Comparison of ENCODE assay signal across 8 mouse cellular contexts in the genomic region with DNA sequence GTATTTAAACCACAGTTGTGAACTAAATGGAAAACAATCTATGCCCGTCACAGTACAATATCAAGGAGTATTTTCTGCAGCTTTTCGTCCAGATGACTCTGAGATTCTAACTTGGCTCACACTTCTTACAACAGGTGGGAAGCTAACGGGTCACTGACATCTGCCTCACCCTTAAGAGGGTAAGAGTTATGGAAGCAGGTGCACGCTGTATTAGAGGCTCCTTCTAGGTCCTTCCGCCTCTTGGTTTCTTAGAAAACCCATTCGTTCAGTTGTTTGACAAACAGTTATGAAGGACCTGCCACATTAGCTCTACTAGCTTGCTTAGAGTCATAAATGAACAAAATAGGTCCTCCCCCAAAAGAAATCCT. TPM values are rescaled to one million over a fixed set of nuclear protein-coding genes. Genes with fewer than 3 reads are reported as not detected.
A peak's percentile ranks its signal among the peaks of the same experiment; 100 is the strongest.
DNase-seq lines count a peak whose midpoint lies in the region; ATAC-seq and TF ChIP-seq lines count a peak whose summit lies in the region.

No protein-coding gene starts in this region.

- peaks cover 10% of the 10 kb centered on the region for H3K4me1 ChIP-seq in heart, embryonic 12.5 days (replicated peaks)
- H3K4me1 ChIP-seq in erythroblast, embryonic 14.5 days (ENCODE audit: control insufficient read depth): peaks cover 31% of the 10 kb centered on the region
- H3K4me1 ChIP-seq in liver, embryonic 11.5 days (replicated peaks; ENCODE audit: control insufficient read depth, insufficient read depth, low read length): peaks cover 3% of the 10 kb centered on the region

- no peaks in the 10 kb centered on the region for H3K9me3 ChIP-seq in heart, embryonic 12.5 days (replicated peaks)
- H3K9me3 ChIP-seq in erythroblast, embryonic 14.5 days (ENCODE audit: control insufficient read depth, low read length): no peaks in the 10 kb centered on the region
- no peaks in the 10 kb centered on the region for H3K9me3 ChIP-seq in liver, embryonic 11.5 days (ENCODE audit: control insufficient read depth, low read length)

- no peak for DNase-seq in heart, adult 11 months
- DNase-seq in liver, embryonic 11.5 days (ENCODE audit: low spot score): no peak
- no peak for DNase-seq in frontal cortex, adult 2 months (ENCODE audit: extremely low spot score in 1 of 2, low spot score in 1 of 2)
- no peak for DNase-seq in gastrocnemius, postnatal 10 days
- no peak for DNase-seq in adrenal gland, postnatal 10 days

- H3K79me2 ChIP-seq in C2C12 (ENCODE audit: control insufficient read depth, insufficient read depth): no peaks in the 10 kb centered on the region

- peak overlapping the region; percentile 90; the same call in 1 of the 2 replicates for H3K9ac ChIP-seq in heart, embryonic 12.5 days
- peak overlapping the region; percentile 80 for H3K9ac ChIP-seq in liver, embryonic 11.5 days (ENCODE audit: low read depth, low read length)

- no peaks in the 10 kb centered on the region for H3K36me3 ChIP-seq in heart, embryonic 12.5 days
- H3K36me3 ChIP-seq in C2C12 (ENCODE audit: control insufficient read depth, insufficient read depth): no peaks in the 10 kb centered on the region
- no peaks in the 10 kb centered on the region; the same call in 1 of the 2 replicates for H3K36me3 ChIP-seq in erythroblast, embryonic 14.5 days (ENCODE audit: control insufficient read depth)
- no peaks in the 10 kb centered on the region for H3K36me3 ChIP-seq in liver, embryonic 11.5 days (ENCODE audit: control insufficient read depth, insufficient read depth, low read length)

- no peaks in the 10 kb centered on the region for H3K79me3 ChIP-seq in C2C12 (ENCODE audit: low read depth)

- H3K4me2 ChIP-seq in heart, embryonic 12.5 days: peak overlapping the region; percentile 77
- peak overlapping the region; percentile 87 for H3K4me2 ChIP-seq in liver, embryonic 11.5 days

- 60% methylated on average over 6 of the region's 6 CpGs for WGBS in heart, embryonic 12.5 days
- WGBS in liver, embryonic 11.5 days: 52% methylated on average over 6 of the region's 6 CpGs

- no peak for TF ChIP-seq CTCF in C2C12 (IDR thresholded peaks at IDR 0.05; ENCODE audit: control insufficient read depth, insufficient read depth, insufficient read length)

- H3K27me3 ChIP-seq in heart, embryonic 12.5 days (replicated peaks): no peaks in the 10 kb centered on the region
- H3K27me3 ChIP-seq in C2C12 (ENCODE audit: control insufficient read depth, insufficient read depth, insufficient read length): no peaks in the 10 kb centered on the region
- no peaks in the 10 kb centered on the region for H3K27me3 ChIP-seq in erythroblast, embryonic 14.5 days (ENCODE audit: control insufficient read depth)
- H3K27me3 ChIP-seq in liver, embryonic 11.5 days (replicated peaks; ENCODE audit: control insufficient read depth, insufficient read depth, low read length): no peaks in the 10 kb centered on the region

- no peak overlapping the region for H3K27ac ChIP-seq in heart, embryonic 12.5 days (ENCODE audit: poor library complexity, severe bottlenecking)
- 0 out of 2 replicates have a peak overlapping the region, but pooled peaks have one; percentile 34 for H3K27ac ChIP-seq in liver, embryonic 11.5 days (ENCODE audit: low read depth, low read length)

- no peak overlapping the region for H3ac ChIP-seq in C2C12 (ENCODE audit: control insufficient read depth, insufficient read length, low read depth)

- H3K4me3 ChIP-seq in heart, embryonic 12.5 days: peak overlapping the region; percentile 90
- peak overlapping the region; percentile 53 for H3K4me3 ChIP-seq in C2C12 (ENCODE audit: insufficient read depth, poor library complexity, severe bottlenecking)
- H3K4me3 ChIP-seq in erythroblast, embryonic 14.5 days (replicated peaks): peak overlapping the region; percentile 88
- H3K4me3 ChIP-seq in liver, embryonic 11.5 days (ENCODE audit: low read depth, low read length): peak overlapping the region; percentile 80

- ATAC-seq in heart, embryonic 12.5 days (ENCODE audit: insufficient number of reproducible peaks, low FRiP score): no peak
- no peak for ATAC-seq in liver, embryonic 11.5 days (replicated peaks; ENCODE audit: low FRiP score)

TF ChIP-seq in C2C12, 6 proteins besides CTCF, POLR2A, EP300 and RAD21:
- peak; percentile 8 for TF ChIP-seq MYOD1 (IDR thresholded peaks at IDR 0.05; ENCODE audit: control insufficient read depth, insufficient read length, low read depth)
- TF ChIP-seq FOSL1 (IDR thresholded peaks at IDR 0.05; ENCODE audit: insufficient read depth, low read length, poor library complexity, severe bottlenecking): no peak
- TF ChIP-seq MAX (IDR thresholded peaks at IDR 0.05): no peak

RNA-seq across cellular contexts. Expression of a gene that starts 0.7 kb away (rescaled TPM):
- 7.7 and 8.7 TPM in 2 replicates for polyA plus RNA-seq in heart, embryonic 12.5 days (2016; fragmentation: Nextera tagmentation; extraction: Ambion mirVana)
- 0.84 TPM for polyA plus RNA-seq in C2C12 (2012; fragmentation: generic; extraction: Trizol)
- 0.01 and 0.03 TPM in 2 replicates for polyA plus RNA-seq in erythroblast, embryonic 14.5 days (2012)
- 4.3 and 4.9 TPM in 2 replicates for polyA plus RNA-seq in liver, embryonic 11.5 days (2014; fragmentation: Nextera tagmentation; extraction: Ambion mirVana)
- 11.6 and 13.6 TPM in 2 replicates for polyA plus RNA-seq in frontal cortex, adult 2 months (2012; rRNA removed)
- 10 to 100 TPM in 1 of 2 experiments, 1 to 10 TPM in 1; 9.5 to 11.1 TPM for total RNA-seq in gastrocnemius, postnatal 10 days (2021)
- 10 to 100 TPM; 11.2 to 15.0 TPM for total RNA-seq in adrenal gland, postnatal 10 days (2021)
